Mouse (Mus musculus) heart, postnatal 4 days (tissue): ENCODE data around the gene Polr1d. TPM values are rescaled to one million over a fixed set of nuclear protein-coding genes. Genes with fewer than 3 reads are reported as not detected.

ENCODE experiments used
- DNase-seq: peaks from one replicate; pipeline ENCODE4 v3.0.0; 2021
- total RNA-seq, 2 experiments: library from RNA; stranded (reverse); gene quantifications; 2 replicates each; pipeline ENCODE4 v1.2.3; 2021

Polr1d gene
- total RNA-seq, 2 experiments from 2014 or later = 78.1 to 81.6 TPM

DNA sequence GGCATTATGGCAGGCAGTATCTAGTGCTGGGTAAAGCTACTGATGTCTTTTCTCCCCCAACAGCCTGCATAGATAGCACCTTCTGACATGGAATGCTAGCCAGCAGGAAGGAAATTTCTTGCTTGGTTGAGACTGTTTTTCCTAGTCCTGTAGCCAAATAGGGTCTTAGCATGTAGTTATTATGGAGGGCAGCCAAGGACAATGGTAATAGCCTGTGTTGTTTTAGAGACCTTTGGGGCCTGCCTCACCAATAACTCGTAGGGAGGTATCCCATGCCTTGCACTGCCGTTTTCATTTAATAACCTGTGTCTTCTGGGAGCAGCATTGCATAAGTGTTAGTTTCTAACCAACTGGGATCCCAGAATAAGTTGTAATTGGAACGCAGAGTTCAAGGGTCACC lies 13.0 kb downstream of the Polr1d start:
- no peak for DNase-seq

- no peak for DNase-seq
These were observed 13.6 kb downstream of the Polr1d start for GRCm38 (mm10) chr5:147090256-147090963.

GRCm38 (mm10) chr5:147092448-147092847 lies 15.6 kb downstream of the Polr1d start:
- no peak for DNase-seq

- DNase-seq = no peak
These were observed 17.4 kb downstream of the Polr1d start for GRCm38 (mm10) chr5:147094296-147094695.

GRCm38 (mm10) chr5:147096586-147096985 lies 19.7 kb downstream of the Polr1d start:
- DNase-seq = no peak

GRCm38 (mm10) chr5:147098667-147099066 lies 21.8 kb downstream of the Polr1d start:
- no peak for DNase-seq

DNA sequence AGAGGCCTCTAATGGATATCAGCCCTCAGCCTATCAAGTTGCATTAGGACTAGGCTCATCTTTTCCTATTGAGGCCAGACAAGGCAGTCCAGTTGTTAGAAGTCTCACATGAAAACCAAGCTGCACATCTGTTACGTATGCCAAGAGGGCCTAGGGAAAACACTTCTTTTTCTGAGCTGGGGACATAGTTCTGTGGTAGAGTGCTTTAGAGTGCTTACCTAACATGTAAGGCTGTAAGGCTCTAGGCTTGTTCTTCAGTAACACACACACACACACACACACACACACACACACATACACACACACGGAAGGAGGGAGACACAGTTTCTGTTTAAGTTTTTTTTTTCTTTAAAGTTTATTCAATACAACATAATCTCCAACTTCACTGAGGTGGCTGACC lies 23.3 kb downstream of the Polr1d start:
- DNase-seq = no peak

- no peak for DNase-seq
These were observed 25.4 kb downstream of the Polr1d start for GRCm38 (mm10) chr5:147102295-147102694.

- no peak for DNase-seq
These were observed 30.4 kb downstream of the Polr1d start for GRCm38 (mm10) chr5:147107276-147107675.

DNA sequence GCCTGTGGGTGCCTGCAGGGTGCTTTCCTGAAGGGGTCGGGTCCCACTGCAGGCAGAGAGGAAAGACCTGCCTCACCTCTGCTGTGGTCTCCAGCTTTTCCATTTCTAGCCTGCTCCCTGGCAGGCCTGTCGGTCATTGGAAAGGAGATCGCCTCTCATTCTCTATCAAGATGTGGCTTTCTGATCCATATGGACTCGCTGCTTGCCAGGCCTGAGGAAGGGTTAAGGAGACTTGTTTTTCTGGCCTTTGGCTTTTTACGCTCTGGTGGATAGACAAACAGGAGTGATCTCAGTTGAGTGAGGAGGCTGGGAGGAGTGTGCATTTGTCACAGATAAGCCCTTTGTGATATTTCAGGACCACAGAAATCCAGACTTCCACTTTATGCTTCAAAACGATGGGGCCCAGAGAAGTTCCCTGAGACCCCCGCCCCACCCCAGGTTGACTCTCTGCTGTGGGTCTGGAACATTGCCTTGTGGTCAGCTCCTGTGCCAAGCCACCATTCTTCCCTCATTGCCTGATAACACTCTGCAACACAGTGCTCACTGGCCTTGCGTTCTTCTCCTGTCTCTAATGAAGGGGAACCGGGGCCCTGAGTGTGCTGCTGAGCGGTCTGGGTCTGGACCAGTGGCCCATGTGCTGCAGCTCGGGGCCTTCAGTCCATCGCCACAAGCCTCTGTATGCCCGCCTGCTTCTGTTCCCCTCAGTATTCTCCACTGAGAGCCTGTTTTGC lies 32.2 kb downstream of the Polr1d start:
- no peak for DNase-seq

- DNase-seq = no peak
These were observed 37.9 kb downstream of the Polr1d start for GRCm38 (mm10) chr5:147114738-147115137.

DNA sequence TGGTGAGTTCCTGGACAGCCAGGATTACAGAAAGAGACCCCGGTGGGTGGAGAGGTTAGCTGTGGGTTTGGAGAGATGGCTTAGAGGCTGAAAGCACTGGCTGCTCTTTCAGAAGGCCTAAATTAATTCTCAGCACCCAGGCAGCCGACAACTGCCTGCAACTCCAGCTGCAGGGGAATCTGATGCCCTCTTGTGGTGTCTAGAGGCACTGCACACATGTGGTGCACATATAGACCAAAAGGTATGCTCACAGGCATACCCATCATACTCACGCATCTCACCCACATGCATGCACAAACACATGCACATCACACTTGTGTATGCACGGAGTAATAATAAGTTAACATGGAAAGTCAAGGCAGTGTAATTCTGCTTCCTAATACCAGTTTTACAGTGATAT lies 38.8 kb downstream of the Polr1d start:
- no peak for DNase-seq

DNA sequence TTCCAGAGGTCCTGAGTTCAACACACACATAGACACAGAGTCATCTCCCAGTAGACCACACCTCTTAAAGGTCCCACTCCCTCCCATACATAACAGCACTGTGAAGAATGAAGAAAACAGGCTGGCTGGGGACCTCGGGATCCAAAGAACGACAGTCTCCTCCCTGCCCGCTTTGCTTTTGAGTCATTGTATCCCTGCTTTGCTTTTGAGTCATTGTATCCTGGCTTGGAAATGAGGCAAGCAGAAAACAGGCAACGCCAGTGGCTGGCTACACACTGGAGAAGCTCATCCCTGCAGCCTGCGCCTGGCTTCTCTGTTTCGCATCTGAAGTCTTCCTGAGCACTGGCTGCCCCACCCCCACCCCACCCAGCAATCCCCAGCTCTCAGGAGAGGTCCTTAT lies 40.2 kb downstream of the Polr1d start:
- DNase-seq = no peak

DNA sequence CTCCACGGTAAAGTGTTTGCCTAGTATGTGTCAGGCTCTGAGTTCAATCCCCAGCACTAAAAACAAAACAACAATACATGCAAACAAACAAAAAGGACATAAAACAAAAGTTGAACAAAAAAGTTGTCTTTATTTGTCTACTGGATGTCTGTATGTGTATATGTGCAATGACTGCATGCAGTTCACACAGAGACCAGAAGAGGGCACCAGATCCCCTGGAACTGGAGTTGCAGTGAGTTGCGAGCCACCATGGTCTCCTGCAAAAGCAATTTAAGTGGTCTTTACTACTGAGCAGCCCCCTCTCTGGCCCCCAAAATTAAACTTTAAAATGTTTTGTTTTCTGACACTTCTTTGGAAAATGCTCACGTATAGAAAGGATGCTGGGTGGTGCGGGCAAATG lies 44.3 kb downstream of the Polr1d start:
- no peak for DNase-seq

DNA sequence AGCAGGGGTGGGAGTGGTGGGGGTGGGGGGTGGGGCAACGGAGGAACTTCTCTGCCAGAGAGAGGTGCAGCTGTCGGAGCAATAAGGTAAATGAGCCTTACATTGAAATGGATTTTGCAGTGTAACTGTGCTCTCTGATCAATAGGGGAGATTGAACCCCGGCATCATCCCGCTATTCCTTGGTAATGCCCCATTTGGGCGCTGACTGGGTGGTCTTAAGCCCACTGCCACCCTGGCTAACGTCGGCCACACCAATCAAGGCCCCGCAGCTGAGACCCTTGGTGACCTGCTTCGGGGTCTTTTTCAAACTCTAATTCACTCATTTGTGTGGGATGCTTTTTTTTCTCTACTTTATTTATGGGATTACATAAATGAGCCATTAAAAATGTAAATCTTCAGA lies 47.9 kb downstream of the Polr1d start:
- no peak for DNase-seq

GRCm38 (mm10) chr5:147125542-147126185 lies 48.8 kb downstream of the Polr1d start:
- DNase-seq = no peak

DNA sequence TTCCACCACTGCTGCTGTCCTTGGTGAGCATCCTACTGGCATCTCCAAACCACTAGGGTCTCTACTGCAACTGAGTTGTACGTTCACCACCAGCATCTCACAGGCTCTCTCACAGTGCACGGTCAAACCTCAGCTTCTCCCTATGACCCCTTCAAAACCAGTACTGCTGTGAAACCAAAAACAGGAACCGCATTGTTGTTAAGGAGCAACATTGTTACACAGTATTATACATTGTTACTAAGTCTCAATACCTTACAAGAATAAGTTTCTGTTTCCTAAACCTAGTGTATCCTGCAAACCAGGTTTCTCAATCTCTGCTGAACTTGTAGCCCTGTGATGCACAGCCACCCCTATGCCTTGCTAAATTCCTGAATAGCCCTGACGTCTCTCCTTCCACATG lies 51.0 kb downstream of the Polr1d start:
- DNase-seq = no peak

DNA sequence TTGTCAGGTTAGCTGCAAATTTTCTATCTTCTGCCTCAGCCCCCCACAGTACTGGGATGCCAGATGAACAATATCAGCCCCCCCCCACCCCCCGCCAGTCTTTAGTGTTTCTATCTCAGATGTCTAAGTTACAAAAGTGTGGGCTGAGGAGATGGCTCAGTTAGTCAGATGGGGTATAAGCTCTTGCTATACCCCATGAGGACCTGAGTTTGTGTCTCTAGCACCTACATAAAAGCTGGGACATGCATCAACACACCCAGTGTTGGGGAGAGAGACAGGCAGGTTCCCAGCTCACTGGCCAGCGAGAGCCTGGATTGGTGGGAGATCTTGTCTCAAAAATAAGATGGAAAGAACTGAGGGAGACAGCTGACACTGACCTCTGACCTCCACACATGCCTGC lies 52.6 kb downstream of the Polr1d start:
- no peak for DNase-seq

- DNase-seq = no peak
These were observed 55.1 kb downstream of the Polr1d start for GRCm38 (mm10) chr5:147131912-147132311.

GRCm38 (mm10) chr5:147133662-147134061 lies 56.8 kb downstream of the Polr1d start:
- no peak for DNase-seq

DNA sequence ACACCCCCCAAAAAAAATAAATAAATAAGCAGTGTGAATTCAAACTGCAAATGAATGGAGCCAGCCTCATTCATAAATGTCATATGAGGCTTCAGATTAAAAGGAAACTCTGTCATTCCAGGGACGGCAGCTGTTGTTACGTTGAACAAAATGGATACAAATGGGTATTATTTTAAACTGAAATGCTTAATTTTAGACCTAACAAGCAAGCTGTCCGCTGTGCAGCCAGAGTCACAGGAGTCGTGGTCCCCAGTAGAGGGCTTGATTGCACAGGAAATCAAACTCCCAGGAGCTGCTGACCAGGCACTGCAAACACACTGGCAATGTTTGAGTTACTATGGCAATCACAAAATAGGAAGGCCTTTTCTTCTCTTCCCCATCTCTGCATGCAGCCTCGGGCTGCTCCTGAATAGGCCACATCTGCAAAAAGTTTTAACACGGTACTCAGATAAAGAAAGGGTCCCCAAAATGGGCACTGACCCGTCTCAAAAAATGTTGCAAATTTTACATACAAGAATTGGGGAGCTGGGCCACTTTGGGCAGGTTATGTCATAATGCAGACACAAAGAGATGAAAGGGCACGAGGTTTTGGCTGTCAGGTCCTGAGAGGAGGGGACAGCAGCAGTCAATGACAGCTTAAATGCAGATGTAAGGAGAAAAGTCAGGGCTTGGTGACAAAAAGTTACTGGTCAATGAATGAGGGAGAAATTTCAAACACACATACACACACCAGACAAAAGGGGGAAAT lies 57.7 kb downstream of the Polr1d start:
- DNase-seq = no peak

DNA sequence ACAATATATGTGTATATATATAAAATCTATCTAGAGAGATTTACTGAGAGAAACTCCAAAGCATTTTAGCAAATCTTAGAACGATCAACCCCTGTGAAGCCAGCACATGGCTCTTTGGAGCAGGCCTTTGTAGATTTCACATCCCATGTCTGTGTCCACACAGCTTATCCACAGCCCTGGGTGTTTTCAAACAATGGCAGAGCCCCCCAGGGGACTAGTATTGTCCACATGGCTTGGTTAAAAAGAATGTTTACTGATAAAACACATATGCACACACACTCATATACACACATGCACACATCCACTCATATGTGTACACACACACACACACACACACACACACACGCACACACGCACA lies 58.2 kb downstream of the Polr1d start:
- DNase-seq = no peak

GRCm38 (mm10) chr5:147135994-147136393 lies 59.1 kb downstream of the Polr1d start:
- no peak for DNase-seq
